Mouse (Mus musculus): ENCODE results near the gene Rnaset2a. TPM values are rescaled to one million over a fixed set of nuclear protein-coding genes. Genes with fewer than 3 reads are reported as not detected.
A peak's percentile ranks its signal among the peaks of the same experiment; 100 is the strongest.
"Not testable (repeated sequence)": the region's sequence is repeated elsewhere in the genome, so short reads cannot be mapped to it uniquely, and the experiment has no call there.

Rnaset2a gene
- polyA plus RNA-seq, 1 experiment from 2014 or later: 19.4 TPM

GRCm38 (mm10) chr17:8116928-8117327, 31.0 kb downstream of the Rnaset2a start:
- ATAC-seq; H3K9me3 ChIP-seq (ENCODE audit: control insufficient read depth, low read length); H3K27me3 ChIP-seq (replicated peaks; ENCODE audit: control insufficient read depth, insufficient read depth, low read length); H3K4me1 ChIP-seq (ENCODE audit: control insufficient read depth, insufficient read depth, low read depth, low read length); H3K4me3 ChIP-seq (ENCODE audit: low read length); H3K36me3 ChIP-seq (ENCODE audit: control insufficient read depth, insufficient read depth, low read length); H3K4me2 ChIP-seq (ENCODE audit: low read length); H3K27ac ChIP-seq (ENCODE audit: low read depth, low read length); H3K9ac ChIP-seq (ENCODE audit: low read depth, low read length): not testable (repeated sequence)
- no CpG with 5 or more reads among the region's 6 CpGs for WGBS

GRCm38 (mm10) chr17:8116378-8116777, 31.5 kb downstream of the Rnaset2a start:
- H3K27me3 ChIP-seq (replicated peaks; ENCODE audit: control insufficient read depth, insufficient read depth, low read length); H3K4me2 ChIP-seq (ENCODE audit: low read length); H3K4me3 ChIP-seq (ENCODE audit: low read length); H3K36me3 ChIP-seq (ENCODE audit: control insufficient read depth, insufficient read depth, low read length); H3K27ac ChIP-seq (ENCODE audit: low read depth, low read length); H3K9ac ChIP-seq (ENCODE audit: low read depth, low read length); ATAC-seq; H3K4me1 ChIP-seq (ENCODE audit: control insufficient read depth, insufficient read depth, low read depth, low read length); H3K9me3 ChIP-seq (ENCODE audit: control insufficient read depth, low read length): not testable (repeated sequence)
- WGBS: 75% methylated on average over 6 of the region's 11 CpGs

GRCm38 (mm10) chr17:8112199-8112598, 35.7 kb downstream of the Rnaset2a start:
- H3K27me3 ChIP-seq (replicated peaks; ENCODE audit: control insufficient read depth, insufficient read depth, low read length); H3K9me3 ChIP-seq (ENCODE audit: control insufficient read depth, low read length); H3K9ac ChIP-seq (ENCODE audit: low read depth, low read length); H3K4me2 ChIP-seq (ENCODE audit: low read length); H3K4me1 ChIP-seq (ENCODE audit: control insufficient read depth, insufficient read depth, low read depth, low read length); H3K36me3 ChIP-seq (ENCODE audit: control insufficient read depth, insufficient read depth, low read length); H3K4me3 ChIP-seq (ENCODE audit: low read length); ATAC-seq; H3K27ac ChIP-seq (ENCODE audit: low read depth, low read length): not testable (repeated sequence)
- no CpG with 5 or more reads among the region's 1 CpGs for WGBS

GRCm38 (mm10) chr17:8101297-8101609, 46.6 kb downstream of the Rnaset2a start:
- not testable (repeated sequence) for H3K27me3 ChIP-seq (replicated peaks; ENCODE audit: control insufficient read depth, insufficient read depth, low read length); H3K27ac ChIP-seq (ENCODE audit: low read depth, low read length); H3K4me1 ChIP-seq (ENCODE audit: control insufficient read depth, insufficient read depth, low read depth, low read length); H3K9ac ChIP-seq (ENCODE audit: low read depth, low read length); H3K9me3 ChIP-seq (ENCODE audit: control insufficient read depth, low read length); H3K4me3 ChIP-seq (ENCODE audit: low read length); H3K4me2 ChIP-seq (ENCODE audit: low read length); H3K36me3 ChIP-seq (ENCODE audit: control insufficient read depth, insufficient read depth, low read length)
- 23% methylated on average over 2 of the region's 6 CpGs for WGBS
- peak; percentile 82 for ATAC-seq

- H3K36me3 ChIP-seq (ENCODE audit: control insufficient read depth, insufficient read depth, low read length); H3K27me3 ChIP-seq (replicated peaks; ENCODE audit: control insufficient read depth, insufficient read depth, low read length); H3K4me1 ChIP-seq (ENCODE audit: control insufficient read depth, insufficient read depth, low read depth, low read length); H3K9ac ChIP-seq (ENCODE audit: low read depth, low read length); H3K4me2 ChIP-seq (ENCODE audit: low read length); H3K27ac ChIP-seq (ENCODE audit: low read depth, low read length); H3K9me3 ChIP-seq (ENCODE audit: control insufficient read depth, low read length); H3K4me3 ChIP-seq (ENCODE audit: low read length): not testable (repeated sequence)
- ATAC-seq: peak; percentile 82
- 13% methylated on average over 6 of the region's 26 CpGs for WGBS
Measured at GRCm38 (mm10) chr17:8100405-8101296, 47.2 kb downstream of the Rnaset2a start.

- not testable (repeated sequence) for H3K4me2 ChIP-seq (ENCODE audit: low read length); H3K4me1 ChIP-seq (ENCODE audit: control insufficient read depth, insufficient read depth, low read depth, low read length); H3K9me3 ChIP-seq (ENCODE audit: control insufficient read depth, low read length); H3K9ac ChIP-seq (ENCODE audit: low read depth, low read length); ATAC-seq; H3K36me3 ChIP-seq (ENCODE audit: control insufficient read depth, insufficient read depth, low read length); H3K27me3 ChIP-seq (replicated peaks; ENCODE audit: control insufficient read depth, insufficient read depth, low read length); H3K27ac ChIP-seq (ENCODE audit: low read depth, low read length); H3K4me3 ChIP-seq (ENCODE audit: low read length)
- WGBS: 66% methylated on average over 3 of the region's 5 CpGs
Measured at GRCm38 (mm10) chr17:8096199-8096598, 51.7 kb downstream of the Rnaset2a start.

GRCm38 (mm10) chr17:8095653-8096052, 52.2 kb downstream of the Rnaset2a start:
- H3K4me2 ChIP-seq (ENCODE audit: low read length); H3K9ac ChIP-seq (ENCODE audit: low read depth, low read length); H3K9me3 ChIP-seq (ENCODE audit: control insufficient read depth, low read length); H3K27me3 ChIP-seq (replicated peaks; ENCODE audit: control insufficient read depth, insufficient read depth, low read length); H3K4me3 ChIP-seq (ENCODE audit: low read length); H3K36me3 ChIP-seq (ENCODE audit: control insufficient read depth, insufficient read depth, low read length); H3K27ac ChIP-seq (ENCODE audit: low read depth, low read length); H3K4me1 ChIP-seq (ENCODE audit: control insufficient read depth, insufficient read depth, low read depth, low read length); ATAC-seq: not testable (repeated sequence)
- 34% methylated on average over 2 of the region's 5 CpGs for WGBS

GRCm38 (mm10) chr17:8092537-8093526, 55.1 kb downstream of the Rnaset2a start:
- not testable (repeated sequence) for H3K4me3 ChIP-seq (ENCODE audit: low read length); H3K4me1 ChIP-seq (ENCODE audit: control insufficient read depth, insufficient read depth, low read depth, low read length); H3K9ac ChIP-seq (ENCODE audit: low read depth, low read length); H3K4me2 ChIP-seq (ENCODE audit: low read length); H3K27ac ChIP-seq (ENCODE audit: low read depth, low read length); H3K9me3 ChIP-seq (ENCODE audit: control insufficient read depth, low read length); H3K36me3 ChIP-seq (ENCODE audit: control insufficient read depth, insufficient read depth, low read length); H3K27me3 ChIP-seq (replicated peaks; ENCODE audit: control insufficient read depth, insufficient read depth, low read length)
- WGBS: 52% methylated on average over 3 of the region's 18 CpGs
- peak; percentile 43; the same call in 1 of the 2 replicates for ATAC-seq

- 87% methylated on average over 14 of the region's 14 CpGs for WGBS
- not testable (repeated sequence) for H3K27ac ChIP-seq (ENCODE audit: low read depth, low read length); ATAC-seq; H3K27me3 ChIP-seq (replicated peaks; ENCODE audit: control insufficient read depth, insufficient read depth, low read length); H3K9ac ChIP-seq (ENCODE audit: low read depth, low read length); H3K4me2 ChIP-seq (ENCODE audit: low read length); H3K4me3 ChIP-seq (ENCODE audit: low read length); H3K36me3 ChIP-seq (ENCODE audit: control insufficient read depth, insufficient read depth, low read length); H3K9me3 ChIP-seq (ENCODE audit: control insufficient read depth, low read length); H3K4me1 ChIP-seq (ENCODE audit: control insufficient read depth, insufficient read depth, low read depth, low read length)
Measured at GRCm38 (mm10) chr17:8091320-8091719, 56.6 kb downstream of the Rnaset2a start.

Data from hindbrain, embryonic 16.5 days (tissue).